8 mouse cellular contexts compared by ENCODE assay signal in the genomic region with DNA sequence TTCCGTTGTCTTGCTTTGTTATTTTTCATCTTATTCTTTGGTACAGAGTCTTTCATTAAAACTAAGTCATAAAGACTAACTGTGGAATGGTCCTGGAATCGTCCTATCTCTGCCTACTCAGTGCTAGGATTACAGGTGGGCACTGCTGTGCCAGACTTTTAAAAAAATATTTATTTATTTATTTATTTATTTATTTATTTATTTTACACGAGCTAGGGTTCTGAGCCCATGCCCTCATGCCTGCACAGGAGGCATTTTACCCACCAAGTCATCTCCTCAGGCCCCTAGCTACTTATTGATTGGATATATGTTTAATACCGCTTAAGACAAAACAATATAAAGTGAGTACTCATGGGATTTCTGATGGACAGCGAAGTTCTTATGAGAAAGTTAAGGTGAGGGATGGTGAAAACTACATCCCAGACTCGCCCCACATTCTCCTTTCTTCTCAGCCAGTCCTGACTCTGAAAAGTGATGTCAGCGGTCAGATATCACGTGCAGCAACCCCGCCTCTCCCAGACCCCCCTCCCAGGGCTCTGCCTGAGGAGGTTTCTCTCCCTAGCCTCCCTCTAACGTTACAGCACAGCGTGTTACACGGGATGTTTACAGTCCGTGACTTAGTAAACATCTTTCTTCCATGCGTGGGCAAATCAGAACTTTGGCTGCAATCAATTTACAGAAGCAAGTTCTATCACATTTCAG.
DNase-seq lines count a peak whose midpoint lies in the region; ATAC-seq lines count a peak whose summit lies in the region.

No protein-coding gene starts in this region.

- H3K4me3 ChIP-seq in kidney, embryonic 16.5 days (ENCODE audit: low read length) = peak overlapping the region; percentile 33
- peak overlapping the region; percentile 24 for H3K4me3 ChIP-seq in embryonic facial prominence, embryonic 12.5 days
- peak overlapping the region; percentile 24 for H3K4me3 ChIP-seq in hindbrain, embryonic 16.5 days (ENCODE audit: low read length)
- no peak overlapping the region for H3K4me3 ChIP-seq in neural tube, embryonic 11.5 days (ENCODE audit: low read depth, low read length)

- peak overlapping the region; percentile 24; the same call in 1 of the 2 replicates for H3K9ac ChIP-seq in kidney, embryonic 16.5 days (replicated peaks; ENCODE audit: low read length)
- no peak overlapping the region for H3K9ac ChIP-seq in embryonic facial prominence, embryonic 12.5 days
- H3K9ac ChIP-seq in hindbrain, embryonic 16.5 days (ENCODE audit: low read depth, low read length) = peak overlapping the region; percentile 13; the same call in 1 of the 2 replicates
- no peak overlapping the region for H3K9ac ChIP-seq in neural tube, embryonic 11.5 days (ENCODE audit: low read length)

- WGBS in kidney, embryonic 16.5 days = 32% methylated on average over 14 of the region's 14 CpGs
- 28% methylated on average over 14 of the region's 14 CpGs for WGBS in embryonic facial prominence, embryonic 12.5 days
- WGBS in hindbrain, embryonic 16.5 days = 32% methylated on average over 14 of the region's 14 CpGs
- WGBS in neural tube, embryonic 11.5 days = 35% methylated on average over 14 of the region's 14 CpGs

- H3K27ac ChIP-seq in kidney, embryonic 16.5 days (ENCODE audit: low read length) = no peak overlapping the region
- no peak overlapping the region for H3K27ac ChIP-seq in embryonic facial prominence, embryonic 12.5 days
- no peak overlapping the region for H3K27ac ChIP-seq in hindbrain, embryonic 16.5 days (ENCODE audit: low read depth, low read length)
- H3K27ac ChIP-seq in neural tube, embryonic 11.5 days (ENCODE audit: low read depth, low read length) = no peak overlapping the region

- no peaks in the 10 kb centered on the region for H3K9me3 ChIP-seq in kidney, embryonic 16.5 days (ENCODE audit: low read length)
- H3K9me3 ChIP-seq in embryonic facial prominence, embryonic 12.5 days = no peaks in the 10 kb centered on the region
- no peaks in the 10 kb centered on the region for H3K9me3 ChIP-seq in hindbrain, embryonic 16.5 days (ENCODE audit: control insufficient read depth, low read length)
- H3K9me3 ChIP-seq in neural tube, embryonic 11.5 days (ENCODE audit: control insufficient read depth, low read length) = no peaks in the 10 kb centered on the region

- H3K4me2 ChIP-seq in kidney, embryonic 16.5 days (replicated peaks; ENCODE audit: low read depth, low read length) = peak overlapping the region; percentile 48
- H3K4me2 ChIP-seq in embryonic facial prominence, embryonic 12.5 days (replicated peaks) = peak overlapping the region; percentile 42
- peak overlapping the region; percentile 55 for H3K4me2 ChIP-seq in hindbrain, embryonic 16.5 days (ENCODE audit: low read length)
- H3K4me2 ChIP-seq in neural tube, embryonic 11.5 days (ENCODE audit: low read depth) = peak overlapping the region; percentile 28

- no peaks in the 10 kb centered on the region for H3K4me1 ChIP-seq in kidney, embryonic 16.5 days (ENCODE audit: insufficient read depth, low read length)
- 0 out of 2 replicates have a peak, but pooled peaks cover 4% of the 10 kb centered on the region for H3K4me1 ChIP-seq in embryonic facial prominence, embryonic 12.5 days
- H3K4me1 ChIP-seq in hindbrain, embryonic 16.5 days (ENCODE audit: control insufficient read depth, insufficient read depth, low read depth, low read length) = no peaks in the 10 kb centered on the region
- H3K4me1 ChIP-seq in neural tube, embryonic 11.5 days (ENCODE audit: control insufficient read depth, insufficient read depth, low read length) = no peaks in the 10 kb centered on the region

- no peaks in the 10 kb centered on the region for H3K27me3 ChIP-seq in kidney, embryonic 16.5 days (ENCODE audit: insufficient read depth, low read length)
- 0 out of 2 replicates have a peak, but pooled peaks cover 3% of the 10 kb centered on the region for H3K27me3 ChIP-seq in embryonic facial prominence, embryonic 12.5 days
- H3K27me3 ChIP-seq in hindbrain, embryonic 16.5 days (replicated peaks; ENCODE audit: control insufficient read depth, insufficient read depth, low read length) = no peaks in the 10 kb centered on the region
- H3K27me3 ChIP-seq in neural tube, embryonic 11.5 days (ENCODE audit: control insufficient read depth, insufficient read depth, low read length) = no peaks in the 10 kb centered on the region

- DNase-seq in kidney, adult 9 months = no peak
- peak; percentile 56 for DNase-seq in neural tube, embryonic 11.5 days (ENCODE audit: low spot score)
- DNase-seq in T-cell, adult 2 months (ENCODE audit: low spot score) = no peak
- no peak for DNase-seq in urinary bladder, adult 2 months (ENCODE audit: low spot score)

- ATAC-seq in kidney, embryonic 16.5 days (ENCODE audit: low FRiP score, low TSS enrichment) = peak; percentile 83
- peak; percentile 76 for ATAC-seq in embryonic facial prominence, embryonic 12.5 days (ENCODE audit: insufficient number of reproducible peaks, insufficient read depth, low FRiP score, low TSS enrichment)
- ATAC-seq in hindbrain, embryonic 16.5 days = peak; percentile 79
- ATAC-seq in neural tube, embryonic 11.5 days (ENCODE audit: insufficient read depth, low FRiP score, low TSS enrichment) = no peak
- no peak for ATAC-seq in inflammation-experienced regulatory T-cells, adult 6 months

- H3K36me3 ChIP-seq in kidney, embryonic 16.5 days (ENCODE audit: insufficient read depth, low read length) = no peaks in the 10 kb centered on the region
- no peaks in the 10 kb centered on the region for H3K36me3 ChIP-seq in embryonic facial prominence, embryonic 12.5 days
- no peaks in the 10 kb centered on the region for H3K36me3 ChIP-seq in hindbrain, embryonic 16.5 days (ENCODE audit: control insufficient read depth, insufficient read depth, low read length)
- no peaks in the 10 kb centered on the region for H3K36me3 ChIP-seq in neural tube, embryonic 11.5 days (ENCODE audit: control insufficient read depth, insufficient read depth, low read length)

Comparison
In these comparisons a context has a peak if more than half of its experiments do, and no peak if none do; other contexts are left out.
1. ATAC-seq: peak in kidney, embryonic 16.5 days (single experiment), embryonic facial prominence, embryonic 12.5 days (single experiment) and hindbrain, embryonic 16.5 days (single experiment); none in neural tube, embryonic 11.5 days (single experiment) and inflammation-experienced regulatory T-cells, adult 6 months (single experiment).
2. H3K9ac ChIP-seq: peak in kidney, embryonic 16.5 days (single experiment) and hindbrain, embryonic 16.5 days (single experiment); none in embryonic facial prominence, embryonic 12.5 days (single experiment) and neural tube, embryonic 11.5 days (single experiment).
3. Peak in every context shown above with its lines, with median percentiles within 50 percentile points of each other: H3K4me2 ChIP-seq.